Mouse (Mus musculus): ENCODE results near the gene Pink1.

Pink1 gene

GRCm38 (mm10) chr4:138313795-138314194, 12.3 kb downstream of the Pink1 start:
- intact Hi-C loops (cut with DNase I) = no loop called here

DNA sequence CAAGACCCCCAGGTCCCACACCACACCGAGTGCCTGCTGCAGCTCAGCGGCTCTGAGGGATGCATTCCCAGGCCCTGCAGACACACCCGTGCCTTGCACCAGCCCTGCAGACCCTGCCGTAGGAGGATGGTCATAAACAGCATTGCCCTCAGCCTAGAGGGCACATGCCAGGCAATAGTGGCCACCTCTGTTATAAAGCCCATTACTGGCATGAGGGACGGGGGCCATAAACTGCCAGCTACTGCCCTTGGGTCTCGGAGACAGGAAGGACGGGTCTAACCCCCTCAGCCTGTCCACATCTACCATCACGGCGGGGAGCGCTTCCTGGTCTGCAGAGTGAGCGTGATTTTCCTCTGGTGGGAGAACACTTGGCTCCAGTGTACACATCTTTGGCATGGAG, 13.1 kb downstream of the Pink1 start:
- intact Hi-C loops (cut with DNase I) = no loop called here

DNA sequence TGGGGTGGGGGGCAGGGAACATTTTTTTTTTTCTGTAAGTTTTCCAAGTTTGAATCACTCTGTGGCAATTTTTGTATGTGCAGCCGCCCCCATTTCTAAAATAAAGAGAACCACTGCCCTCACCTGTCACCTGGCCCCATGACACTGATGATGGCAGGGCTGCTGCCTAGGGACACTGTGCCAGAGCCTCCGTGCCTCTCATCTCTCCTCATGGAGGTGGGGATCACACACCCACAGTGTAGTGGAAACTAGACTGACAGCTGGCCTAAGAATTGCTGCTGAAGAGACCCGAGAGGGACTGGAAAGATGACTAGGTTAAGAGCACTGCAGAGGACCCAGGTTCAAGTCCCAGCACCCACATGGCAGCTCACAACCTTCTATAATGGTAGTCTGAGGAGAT, 14.0 kb downstream of the Pink1 start:
- intact Hi-C loops (cut with DNase I) = no loop called here

DNA sequence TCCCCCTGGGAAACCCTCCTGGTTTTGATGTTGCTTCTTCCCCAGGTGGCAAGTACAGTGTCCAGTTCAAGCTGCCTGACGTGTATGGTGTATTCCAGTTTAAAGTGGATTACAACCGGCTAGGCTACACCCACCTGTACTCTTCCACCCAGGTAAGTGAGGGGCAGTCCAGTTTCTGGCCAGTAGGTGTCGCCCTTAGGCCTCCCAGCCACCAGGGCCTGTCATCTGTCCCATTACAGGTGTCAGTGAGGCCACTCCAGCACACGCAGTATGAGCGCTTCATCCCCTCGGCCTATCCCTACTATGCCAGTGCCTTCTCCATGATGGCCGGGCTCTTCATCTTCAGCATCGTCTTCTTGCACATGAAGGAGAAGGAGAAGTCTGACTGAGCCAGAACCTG, 14.5 kb downstream of the Pink1 start:
- intact Hi-C loops (cut with DNase I) = no loop called here

- intact Hi-C loops (cut with DNase I) = no loop called here
Measured at GRCm38 (mm10) chr4:138310311-138310910, 15.7 kb downstream of the Pink1 start.

DNA sequence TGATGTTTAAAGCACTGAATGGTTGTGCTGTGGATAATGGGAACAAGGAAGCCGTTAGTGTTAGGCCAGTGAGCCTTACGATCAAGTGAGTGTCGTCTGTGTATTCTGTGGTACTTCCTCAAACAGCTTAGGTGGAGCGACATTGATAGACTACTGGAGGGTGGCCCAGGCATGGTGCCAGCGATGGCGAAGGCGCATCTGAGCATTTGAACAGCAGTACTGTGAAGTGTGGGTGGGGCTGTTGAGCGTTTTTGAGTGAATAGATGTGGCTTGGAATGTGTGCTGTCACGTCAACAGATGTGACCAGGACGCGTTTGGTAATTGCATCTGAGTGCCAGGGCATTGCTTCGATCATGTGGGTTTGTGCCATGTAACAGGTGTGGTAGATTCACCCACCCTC, 18.4 kb downstream of the Pink1 start:
- intact Hi-C loops (cut with DNase I) = no loop called here

- intact Hi-C loops (cut with DNase I) = no loop called here
Measured at GRCm38 (mm10) chr4:138307025-138307424, 19.1 kb downstream of the Pink1 start.

DNA sequence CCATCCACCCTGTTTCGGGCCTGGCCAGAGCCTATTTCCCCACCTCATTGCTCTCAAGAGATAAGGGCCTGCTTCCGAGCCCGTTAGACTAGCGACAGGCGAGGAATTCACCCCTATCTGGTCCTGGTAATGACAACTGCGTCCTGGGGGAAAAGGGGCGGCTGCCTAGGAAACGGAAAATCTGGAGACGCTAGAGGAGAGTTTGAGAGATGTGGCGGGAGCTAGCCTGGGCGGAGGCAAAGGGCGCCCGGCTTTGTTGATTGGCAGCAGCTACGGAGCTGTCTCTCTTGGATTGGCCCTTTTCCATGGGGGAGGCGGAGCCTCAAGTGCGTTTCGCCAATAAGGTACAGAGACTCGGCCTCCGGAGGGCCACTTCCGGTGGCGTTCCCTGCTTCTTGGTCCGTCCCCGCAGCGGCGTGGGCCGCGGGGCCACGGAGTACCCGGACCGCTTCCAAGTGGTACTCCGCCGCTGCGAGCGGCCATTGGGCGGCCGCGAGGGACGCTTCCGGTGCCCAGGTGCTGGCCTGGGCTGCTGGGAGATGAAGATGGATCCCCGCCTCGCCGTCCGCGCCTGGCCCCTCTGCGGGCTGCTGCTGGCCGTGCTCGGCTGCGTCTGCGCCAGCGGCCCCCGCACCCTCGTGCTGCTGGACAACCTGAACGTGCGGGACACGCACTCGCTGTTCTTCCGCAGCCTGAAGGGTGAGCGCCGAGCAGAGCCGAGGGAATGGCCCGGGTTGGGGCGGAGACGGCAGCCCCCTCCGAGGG, 21.6 kb downstream of the Pink1 start, which contains the start of gene Ddost:
TSS of gene Ddost (plus strand) at position 391 of the 765 bp plus-strand sequence.
- intact Hi-C loops (cut with DNase I) = no loop called here

DNA sequence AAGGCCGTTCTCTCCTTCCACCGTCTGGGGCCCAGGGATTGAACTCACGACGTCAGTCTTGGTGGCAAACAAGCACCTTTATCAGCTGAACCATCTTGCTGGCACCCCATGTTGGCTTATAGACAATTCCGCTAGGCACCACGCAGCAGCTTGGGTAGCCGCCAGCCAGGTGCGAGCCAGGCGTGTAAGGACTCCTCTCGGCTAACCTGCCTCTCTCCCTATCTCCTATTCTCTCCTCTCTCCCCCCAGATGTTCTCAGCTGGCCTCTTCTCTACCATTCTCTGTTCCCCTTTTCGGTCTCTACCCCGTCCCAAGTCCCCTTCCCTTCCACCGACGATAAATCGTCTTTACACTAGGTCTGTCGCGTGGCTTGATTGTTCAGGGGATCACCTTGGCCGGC, 22.4 kb downstream of the Pink1 start:
- intact Hi-C loops (cut with DNase I) = no loop called here

- intact Hi-C loops (cut with DNase I) = no loop called here
Measured at GRCm38 (mm10) chr4:138303011-138303410, 23.1 kb downstream of the Pink1 start.

DNA sequence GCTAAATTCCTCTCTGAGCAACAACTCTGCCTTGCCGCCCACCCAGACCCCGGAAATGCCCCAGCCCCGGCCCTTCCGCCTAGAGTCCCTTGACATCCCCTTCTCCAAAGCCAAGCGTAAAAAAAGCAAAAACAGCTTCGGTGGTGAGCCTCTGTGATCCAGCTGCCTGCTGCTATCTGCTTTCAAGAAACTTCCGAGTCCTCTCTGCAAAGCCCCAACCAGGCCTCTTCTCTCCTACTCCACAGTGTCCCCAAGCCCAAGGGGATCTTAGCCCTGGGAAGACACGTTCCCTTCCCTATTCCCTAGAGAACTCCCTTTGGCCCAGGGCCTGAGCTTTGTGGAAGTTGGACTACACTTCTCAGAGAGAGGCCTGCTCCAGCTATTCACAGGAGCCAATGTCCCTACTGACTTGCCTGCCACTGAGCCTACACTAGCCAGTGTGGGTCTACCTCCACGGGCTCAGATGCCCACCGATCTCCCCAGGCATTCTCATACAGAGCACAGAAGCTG, 24.8 kb downstream of the Pink1 start:
- intact Hi-C loops (cut with DNase I) = no loop called here

DNA sequence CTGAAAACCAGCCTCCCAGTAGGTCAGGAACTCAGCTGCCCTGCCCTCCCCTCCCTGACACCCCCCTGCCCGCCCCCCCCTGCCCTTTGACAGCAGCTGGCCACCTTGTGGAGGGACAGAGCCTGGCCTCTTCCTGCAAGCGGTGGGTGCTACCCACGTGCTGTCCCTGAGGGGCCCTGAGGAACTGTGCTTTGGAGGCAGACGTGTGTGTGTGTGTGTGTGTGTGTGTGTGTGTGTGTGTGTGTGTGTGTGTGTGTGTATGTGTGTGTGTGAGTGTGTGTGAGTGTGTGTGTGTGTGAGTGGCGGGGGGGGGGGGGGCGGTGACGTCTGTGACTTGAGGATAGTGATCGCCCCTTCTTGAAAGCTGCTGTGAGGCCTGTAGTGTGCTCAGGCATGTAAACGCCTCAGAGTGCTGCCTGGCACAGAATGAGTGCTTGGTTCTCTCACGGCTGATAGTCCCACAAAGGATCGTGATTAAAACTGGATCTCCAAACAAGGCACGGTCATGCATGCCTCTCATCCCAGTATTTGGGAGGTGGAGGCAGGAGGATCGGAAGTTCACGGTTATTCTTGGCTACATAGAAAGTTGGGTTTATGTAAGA, 32.1 kb downstream of the Pink1 start:
- intact Hi-C loops (cut with DNase I) = no loop called here

- intact Hi-C loops (cut with DNase I) = no loop called here
Measured at GRCm38 (mm10) chr4:138293261-138293948, 32.7 kb downstream of the Pink1 start.

DNA sequence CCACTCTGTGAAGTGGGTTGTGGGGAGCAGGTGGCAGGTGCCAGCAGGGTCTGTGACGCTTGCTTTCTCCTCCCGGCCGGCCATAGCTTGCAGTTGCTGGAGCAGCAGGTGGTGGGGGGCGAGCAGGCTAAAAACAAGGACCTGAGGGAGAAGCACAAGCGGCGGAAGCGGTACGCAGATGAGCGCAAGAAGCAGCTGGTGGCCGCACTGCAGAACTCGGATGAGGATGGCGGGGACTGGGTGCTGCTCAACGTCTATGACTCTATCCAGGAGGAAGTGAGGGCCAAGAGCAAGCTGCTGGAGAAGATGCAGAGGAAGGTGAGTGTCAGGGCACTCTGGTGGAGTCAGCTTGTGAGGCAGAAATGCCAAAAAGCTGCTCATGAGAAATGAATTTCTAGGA, 34.1 kb downstream of the Pink1 start:
- intact Hi-C loops (cut with DNase I) = no loop called here

- intact Hi-C loops (cut with DNase I) = no loop called here
Measured at GRCm38 (mm10) chr4:138288691-138289090, 37.4 kb downstream of the Pink1 start.

DNA sequence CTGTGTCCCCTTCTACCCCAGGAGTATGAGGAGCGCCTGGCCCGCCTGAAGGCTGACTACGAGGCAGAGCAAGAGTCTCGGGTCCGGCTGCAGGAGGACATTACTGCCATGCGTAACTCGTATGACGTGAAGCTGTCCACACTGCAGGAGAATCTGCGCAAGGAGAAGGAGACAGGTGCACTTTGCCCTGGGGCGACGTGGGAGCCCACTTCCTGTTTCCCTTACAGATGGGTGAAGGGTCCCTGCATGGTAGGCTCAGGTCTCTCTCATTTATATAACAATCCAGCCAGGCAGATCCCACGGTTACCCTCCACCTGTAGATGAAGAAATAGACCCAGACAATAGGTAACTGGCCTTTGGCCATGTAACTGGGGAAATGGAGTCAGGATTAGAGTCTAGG, 39.7 kb downstream of the Pink1 start:
- intact Hi-C loops (cut with DNase I) = no loop called here

GRCm38 (mm10) chr4:138282834-138283233, 43.3 kb downstream of the Pink1 start:
- intact Hi-C loops (cut with DNase I) = no loop called here

- intact Hi-C loops (cut with DNase I) = no loop called here
Measured at GRCm38 (mm10) chr4:138278346-138278745, 47.8 kb downstream of the Pink1 start.

DNA sequence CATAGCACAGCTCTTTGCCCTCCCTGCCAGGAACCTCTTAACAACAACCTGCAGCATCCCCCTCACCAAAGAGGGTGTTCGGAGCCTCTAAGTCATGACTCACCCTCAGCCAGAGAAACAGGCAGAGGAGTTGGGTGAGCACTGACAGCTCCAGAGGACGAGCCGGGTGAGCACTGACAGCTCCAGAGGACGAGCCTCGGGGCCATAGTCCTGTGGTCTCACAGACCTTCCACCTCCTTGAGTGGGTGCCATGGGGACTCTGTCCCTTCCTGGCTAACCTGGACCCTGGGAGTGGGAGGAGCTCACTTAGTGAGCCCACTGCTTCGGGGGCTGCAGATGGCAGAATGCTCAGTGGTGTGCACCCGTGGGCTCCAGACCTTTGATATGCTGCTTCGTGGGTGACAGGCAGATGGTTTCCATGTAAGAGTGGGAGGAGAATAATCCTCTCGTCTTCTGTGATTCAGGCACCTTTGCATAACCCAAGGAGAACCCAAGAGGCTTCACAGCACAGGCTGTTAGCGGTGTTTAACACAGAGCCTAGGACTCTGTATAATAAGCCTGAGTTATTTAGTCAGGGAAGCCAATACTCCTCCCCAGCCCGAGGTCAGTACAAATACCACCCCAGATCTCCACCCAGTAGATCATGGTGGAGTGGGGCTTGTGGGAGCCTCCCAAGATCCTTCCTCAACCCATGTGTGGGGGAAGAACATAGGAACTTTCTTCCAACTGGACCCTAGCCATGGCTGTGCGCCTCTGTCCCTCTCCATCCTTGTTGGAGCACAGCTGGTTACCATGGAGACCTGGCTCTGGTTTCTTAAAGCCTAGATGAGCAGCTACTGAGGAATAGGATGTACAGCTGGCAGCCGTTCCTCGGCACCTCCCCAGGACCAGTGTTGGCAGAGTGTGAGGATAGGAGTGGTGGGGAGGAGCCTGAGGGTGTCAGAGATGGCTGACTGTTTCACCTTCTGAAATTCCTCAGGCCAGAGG, 53.8 kb downstream of the Pink1 start:
- intact Hi-C loops (cut with DNase I) = no loop called here

DNA sequence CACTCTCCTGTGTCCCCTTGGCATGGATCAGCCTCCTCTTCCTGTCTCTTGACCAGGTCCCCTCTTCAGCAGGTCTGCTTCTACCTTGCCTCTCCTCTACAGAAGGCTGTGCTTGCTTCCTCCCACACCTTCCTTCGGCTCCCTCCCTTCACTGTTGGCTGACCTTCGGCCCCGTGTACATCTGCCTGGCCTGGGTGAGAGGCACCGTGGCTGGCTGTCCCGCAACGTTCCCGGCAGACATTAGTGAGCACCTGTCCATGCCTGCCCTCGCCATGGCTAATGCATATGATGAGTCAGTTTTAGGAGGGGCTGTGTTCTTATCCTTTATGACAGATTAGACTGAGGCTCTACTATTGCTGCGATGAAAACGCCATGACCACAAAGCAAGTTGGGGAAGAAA, 58.2 kb downstream of the Pink1 start:
- intact Hi-C loops (cut with DNase I) = no loop called here

Measured in adrenal gland (tissue).